Mouse (Mus musculus): ENCODE results near the gene Wfdc16.

GRCm38 (mm10) chr2:164638696-164639095 lies at the start of gene Wfdc16:
- TF ChIP-seq CTCF (IDR thresholded peaks at IDR 0.05; ENCODE audit: low read depth) (no peak), EP300 (IDR thresholded peaks at IDR 0.05; ENCODE audit: low read depth) (no peak)

Measured in liver, postnatal 0 days (tissue).